Mouse (Mus musculus) heart, postnatal 0 days (tissue): Measurements from ENCODE around the gene Krtap5-4.

Experiments used
- CTCF ChIP-seq: IDR thresholded peaks from 2 replicates; pipeline ENCODE4 v1.5.1; 2016; ENCODE audit warnings: antibody characterized with exemption, control low read depth, low read depth
- EP300 ChIP-seq: IDR thresholded peaks from 2 replicates; pipeline ENCODE4 v1.6.1; 2016; ENCODE audit warnings: antibody characterized with exemption, low read depth

- TF ChIP-seq CTCF (no peak), EP300 (no peak)
Measured at GRCm38 (mm10) chr7:142349308-142349961, 46.1 kb downstream of the Krtap5-4 start.
